Mouse (Mus musculus) left cerebral cortex, postnatal 14 days (tissue): ENCODE data around the gene Mocs3. TPM values are rescaled to one million over a fixed set of nuclear protein-coding genes. Genes with fewer than 3 reads are reported as not detected.

ENCODE experiments used
- DNase-seq, 2 experiments: peaks; one replicate each; pipeline ENCODE4 v3.0.0; 2021 to 2022; ENCODE audit warnings: low spot score in 2 of 2, mixed read lengths in 1 of 2
- intact Hi-C: fragments of 180-260 bp; cut with DNase I; formaldehyde crosslinking; loops from one replicate; pipeline ENCODE4 v1.15.1; 2025
- total RNA-seq, 2 experiments: library from RNA; stranded (reverse); gene quantifications; 2 replicates each; pipeline ENCODE4 v1.2.3; 2021

Gene Mocs3
- total RNA-seq, 2 experiments from 2014 or later: 17.5 to 18.0 TPM

DNA sequence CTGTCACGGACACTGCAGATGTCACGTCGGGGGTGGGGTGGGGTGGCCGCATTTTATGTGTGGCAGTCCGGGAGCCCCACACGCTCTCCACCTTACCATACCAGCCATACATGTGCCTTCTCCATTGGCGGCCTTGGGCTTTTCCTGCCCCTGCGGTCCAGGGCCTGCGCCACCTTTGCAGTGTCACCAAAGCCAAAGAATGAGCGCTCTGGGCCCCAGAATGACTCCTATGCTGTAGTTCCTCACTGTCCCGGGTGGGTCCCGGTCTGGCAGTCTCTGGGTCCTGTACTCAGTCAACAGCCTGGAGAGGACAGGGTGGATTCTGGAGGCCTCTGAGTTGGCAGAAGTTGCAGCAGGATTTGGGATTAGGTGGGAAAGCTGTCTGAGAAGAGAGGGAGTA lies 51.2 kb downstream of the Mocs3 start, which contains the start of gene Kcng1:
Gene Kcng1 (minus strand): TSS at position 155 of the 400 bp plus-strand sequence.
- intact Hi-C loops: no loop called here
- DNase-seq: no peak

Other genes with a start within 250 kb of the Mocs3 start
- gene Ripor3, start 220.0 kb upstream of the Mocs3 start, total RNA-seq: 1 to 10 TPM in 1 of 2 experiments, under 1 TPM in 1; 0.42 to 1.5 TPM
- 1 to 10 TPM; 4.9 to 5.4 TPM for gene Pard6b, start 149.6 kb upstream of the Mocs3 start, total RNA-seq
- 100 to 1,000 TPM in 1 of 2 experiments, 10 to 100 TPM in 1; 99.0 to 106 TPM for gene Adnp, start 23.5 kb upstream of the Mocs3 start, total RNA-seq
- 10 to 100 TPM; 25.5 to 31.8 TPM for gene Gm20716, start 258 bp upstream of the Mocs3 start, total RNA-seq
- 10 to 100 TPM; 53.0 to 66.3 TPM for gene Dpm1, start within 50 bp of the Mocs3 start, total RNA-seq
- gene Kcng1, start 51.1 kb downstream of the Mocs3 start, total RNA-seq: 10 to 100 TPM; 52.5 to 54.4 TPM